In genomic region chr13:63654514-63654913, GRCm38 (mm10) we compare ENCODE assay signal across 23 mouse cellular contexts.
DNase-seq lines count a peak whose midpoint lies in the region; ATAC-seq and TF ChIP-seq lines count a peak whose summit lies in the region.
"Had no signal": no experiment of that assay in that cellular context is flagged by ENCODE, and none has a peak within 500 bp of the region (broad histone marks: within the 10 kb centered on the region; RNA-seq: fewer than 3 reads in every experiment).

No protein-coding gene starts in this region.

- no peak for ATAC-seq in granulocyte monocyte progenitor cell, adult 5-6 weeks (replicated peaks; ENCODE audit: poor library complexity, severe bottlenecking)
- ATAC-seq: forebrain, postnatal 0 days; intestine, postnatal 0 days; midbrain, embryonic 13.5 days had no signal

- TF ChIP-seq POLR2A in brain, embryonic 14.5 days (IDR thresholded peaks at IDR 0.05; ENCODE audit: borderline replicate concordance, extremely low read depth, insufficient read depth, insufficient read length, poor library complexity, severe bottlenecking): no peak

- no peaks in the 10 kb centered on the region for H3K79me2 ChIP-seq in C2C12 (ENCODE audit: control insufficient read depth, insufficient read depth)

- no peaks in the 10 kb centered on the region for H3K27me3 ChIP-seq in C2C12 (ENCODE audit: control insufficient read depth, insufficient read depth, insufficient read length)
- H3K27me3 ChIP-seq: CH12.LX; midbrain, embryonic 13.5 days; neural tube, embryonic 12.5 days had no signal

- peak; percentile 20 to 26 for DNase-seq in cerebellum, postnatal 10 days
- DNase-seq in cerebellum, adult 8-10 months: no peak
- DNase-seq in layer of hippocampus, adult 9-11 months: peak; percentile 4
- DNase-seq in layer of hippocampus, postnatal 36 days: no peak
- DNase-seq in brain, embryonic 14.5 days (ENCODE audit: low read depth): peak; percentile 66
- DNase-seq in natural killer cell, adult 2 months (ENCODE audit: low spot score in 2 of 2): no peak
- DNase-seq: B cell, adult 2 months; cerebellum, adult 11-12 months; forebrain, postnatal 0 days; heart, postnatal 14 days; kidney, adult 9 months; kidney, postnatal 10 days; liver; lung, adult 2 months; lung, postnatal 10 days; thymus, adult 2 months had no signal

- no peak overlapping the region for H3K4me3 ChIP-seq in C2C12 (ENCODE audit: insufficient read depth, poor library complexity, severe bottlenecking)
- H3K4me3 ChIP-seq: hindbrain, embryonic 10.5 days; midbrain, embryonic 13.5 days; neural tube, embryonic 12.5 days had no signal

- H3ac ChIP-seq in C2C12 (ENCODE audit: control insufficient read depth, insufficient read length, low read depth): no peak overlapping the region

- no peaks in the 10 kb centered on the region for H3K79me3 ChIP-seq in C2C12 (ENCODE audit: low read depth)

- TF ChIP-seq CTCF in C2C12 (IDR thresholded peaks at IDR 0.05; ENCODE audit: control insufficient read depth, insufficient read depth, insufficient read length): no peak
- no peak for TF ChIP-seq CTCF in brain, embryonic 14.5 days (IDR thresholded peaks at IDR 0.05; ENCODE audit: borderline replicate concordance, extremely low read depth, insufficient read depth, insufficient read length)

- no peaks in the 10 kb centered on the region for H3K36me3 ChIP-seq in C2C12 (ENCODE audit: control insufficient read depth, insufficient read depth)
- H3K36me3 ChIP-seq: hindbrain, embryonic 10.5 days; midbrain, embryonic 13.5 days; neural tube, embryonic 12.5 days had no signal

TF ChIP-seq in C2C12, 6 proteins besides CTCF, POLR2A, EP300 and RAD21:
- TF ChIP-seq CEBPB (IDR thresholded peaks at IDR 0.05; ENCODE audit: low read depth) (peak; percentile 61), USF1 (IDR thresholded peaks at IDR 0.05; ENCODE audit: low read depth) (no peak), FOSL1 (IDR thresholded peaks at IDR 0.05; ENCODE audit: insufficient read depth, low read length, poor library complexity, severe bottlenecking) (no peak)

Comparison
In these comparisons a context has a peak if more than half of its experiments do, and no peak if none do; other contexts are left out.
1. DNase-seq: peak in cerebellum, postnatal 10 days (2 of 2), layer of hippocampus, adult 9-11 months (single experiment) and brain, embryonic 14.5 days (single experiment); none in cerebellum, adult 8-10 months (single experiment), layer of hippocampus, postnatal 36 days (0 of 2) and natural killer cell, adult 2 months (0 of 2).